8 mouse cellular contexts compared by ENCODE assay signal in the genomic region with DNA sequence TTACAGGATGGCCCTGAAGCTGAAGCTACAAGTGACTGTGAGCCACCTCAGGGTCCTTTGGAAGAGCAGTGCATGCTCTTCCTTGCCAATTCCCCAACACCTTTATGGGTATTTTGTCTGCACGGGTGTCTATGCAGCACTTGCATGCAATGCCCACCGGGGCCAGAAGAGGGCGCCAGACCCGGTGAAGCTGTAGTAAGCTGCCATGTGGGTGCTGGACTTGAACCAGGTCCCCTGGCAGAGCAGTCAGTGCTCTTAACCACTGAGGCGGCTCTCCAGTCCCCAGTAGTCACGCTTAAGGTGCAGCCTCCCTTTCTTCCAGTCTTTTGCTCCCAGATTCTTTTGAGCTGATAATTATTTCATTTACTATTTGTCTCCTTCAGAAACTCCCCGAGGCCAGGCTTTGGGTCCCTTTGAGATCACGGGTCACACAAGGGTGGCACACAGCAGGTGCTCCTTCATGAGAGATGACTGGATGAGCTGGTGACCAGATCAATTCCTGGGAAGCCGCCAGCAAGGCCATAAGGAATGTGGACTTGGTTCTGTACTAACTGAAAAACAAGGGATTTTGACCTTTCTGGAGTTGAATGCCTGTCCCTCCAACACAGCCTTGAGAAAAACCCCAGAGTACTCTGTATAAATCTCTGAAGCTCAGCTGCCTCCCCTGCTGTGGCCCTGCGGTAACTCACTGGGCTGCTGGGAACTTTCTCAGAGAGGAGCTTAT. TPM values are rescaled to one million over a fixed set of nuclear protein-coding genes. Genes with fewer than 3 reads are reported as not detected.
DNase-seq lines count a peak whose midpoint lies in the region; ATAC-seq lines count a peak whose summit lies in the region.
"Had no signal": no experiment of that assay in that cellular context is flagged by ENCODE, and none has a peak within 500 bp of the region (broad histone marks: within the 10 kb centered on the region; RNA-seq: fewer than 3 reads in every experiment).

No protein-coding gene starts in this region.

- no peaks in the 10 kb centered on the region for H3K27me3 ChIP-seq in kidney, embryonic 15.5 days

- no peaks in the 10 kb centered on the region for H3K36me3 ChIP-seq in kidney, embryonic 15.5 days

- no peaks in the 10 kb centered on the region for H3K9me3 ChIP-seq in kidney, embryonic 15.5 days (replicated peaks)

- ATAC-seq in kidney, embryonic 15.5 days (replicated peaks; ENCODE audit: low FRiP score) = no peak
- ATAC-seq in common myeloid progenitor, adult 5-6 weeks (replicated peaks; ENCODE audit: low read depth, poor library complexity, severe bottlenecking) = 0 out of 2 replicates have a peak, but pooled peaks have one; percentile 47

- peak; percentile 84 for DNase-seq in kidney, adult 11 months
- DNase-seq in NIH3T3 (ENCODE audit: low read depth) = peak; percentile 52
- peak; percentile 60 for DNase-seq in lung, postnatal 14 days
- peak; percentile 33 to 73 for DNase-seq in thymus, postnatal 10 days (ENCODE audit: low spot score in 2 of 2)
- no peak for DNase-seq in left cerebral cortex, adult 11 months (ENCODE audit: low spot score)

- H3K4me2 ChIP-seq in kidney, embryonic 15.5 days = no peak overlapping the region

- no peak overlapping the region for H3K27ac ChIP-seq in kidney, embryonic 15.5 days

- WGBS in kidney, embryonic 15.5 days = 84% methylated on average over 10 of the region's 10 CpGs

- no peak overlapping the region for H3K4me3 ChIP-seq in kidney, embryonic 15.5 days (replicated peaks)

- H3K9ac ChIP-seq in kidney, embryonic 15.5 days = no peak overlapping the region

- H3K4me1 ChIP-seq in kidney, embryonic 15.5 days = peaks cover 8% of the 10 kb centered on the region

RNA-seq across cellular contexts. Expression of a gene that starts 6.9 kb away (rescaled TPM):
- polyA plus RNA-seq in kidney, embryonic 15.5 days (2015; fragmentation: Nextera tagmentation; extraction: Ambion mirVana) = 0.21 TPM in 1 of 2 replicates, not detected in the other
- not detected in 2 replicates for total RNA-seq in common myeloid progenitor, adult 5-6 weeks (2017)
- total RNA-seq: layer of hippocampus, postnatal 25 days had no signal

RNA-seq across cellular contexts. Expression of a gene that starts 15.0 kb away (rescaled TPM):
- 88.8 and 91.5 TPM in 2 replicates for polyA plus RNA-seq in kidney, embryonic 15.5 days (2015; fragmentation: Nextera tagmentation; extraction: Ambion mirVana)
- 73.9 and 83.7 TPM in 2 replicates for total RNA-seq in common myeloid progenitor, adult 5-6 weeks (2017)

RNA-seq across cellular contexts. Expression of a gene that starts 21.7 kb away (rescaled TPM):
- polyA plus RNA-seq in kidney, embryonic 15.5 days (2015; fragmentation: Nextera tagmentation; extraction: Ambion mirVana) = 0.12 and 0.23 TPM in 2 replicates
- 1.0 and 1.6 TPM in 2 replicates for total RNA-seq in common myeloid progenitor, adult 5-6 weeks (2017)
